Mouse (Mus musculus) stomach, postnatal 0 days (tissue): ENCODE data around the gene Trpm5. TPM values are rescaled to one million over a fixed set of nuclear protein-coding genes. Genes with fewer than 3 reads are reported as not detected.

ENCODE experiments used
- ATAC-seq: fragments of 200-750 bp; cut with Nextera tagmentation; 2 replicates; pipeline ENCODE4 v1.8.0; 2017; ENCODE audit not compliant: low FRiP score, low TSS enrichment
- DNase-seq: peaks from one replicate; pipeline ENCODE4 v3.0.0-alpha.2; 2016; ENCODE audit warnings: low spot score
- H3K27ac ChIP-seq: fragments of 300-500 bp; sonication (generic); replicated peaks from 2 replicates; pipeline ENCODE4 v1.5.1; 2014; ENCODE audit warnings: mild to moderate bottlenecking, control low read depth
- H3K27me3 ChIP-seq: fragments of 300-500 bp; sonication (generic); 2 replicates; pipeline ENCODE4 v1.6.1; 2014; ENCODE audit warnings: low read length; ENCODE audit not compliant: control insufficient read depth, insufficient read depth
- H3K36me3 ChIP-seq: fragments of 300-500 bp; sonication (generic); 2 replicates; pipeline ENCODE4 v1.6.1; 2014; ENCODE audit warnings: low read length, mixed read lengths; ENCODE audit not compliant: control insufficient read depth, insufficient read depth
- H3K4me1 ChIP-seq: fragments of 300-500 bp; sonication (generic); replicated peaks from 2 replicates; pipeline ENCODE4 v1.6.1; 2014; ENCODE audit warnings: antibody characterized with exemption; ENCODE audit not compliant: control insufficient read depth, insufficient read depth
- H3K4me2 ChIP-seq: fragments of 300-500 bp; sonication (generic); replicated peaks from 2 replicates; pipeline ENCODE4 v1.6.1; 2014; ENCODE audit warnings: low read depth, mild to moderate bottlenecking, control low read depth, moderate library complexity
- H3K4me3 ChIP-seq: fragments of 300-500 bp; sonication (generic); 2 replicates; pipeline ENCODE4 v1.5.1; 2014; ENCODE audit warnings: low read depth, low read length, control low read depth
- H3K9ac ChIP-seq: fragments of 300-500 bp; sonication (generic); 2 replicates; pipeline ENCODE4 v1.6.1; 2014; ENCODE audit warnings: mild to moderate bottlenecking, low read length, control low read depth, mixed read lengths
- H3K9me3 ChIP-seq: fragments of 300-500 bp; sonication (generic); 2 replicates; pipeline ENCODE4 v1.6.1; 2016; ENCODE audit warnings: low read length; ENCODE audit not compliant: control insufficient read depth
- CTCF ChIP-seq: IDR thresholded peaks from 2 replicates; pipeline ENCODE4 v1.5.1; 2016; ENCODE audit warnings: antibody characterized with exemption, low read depth, mild to moderate bottlenecking, moderate library complexity
- EP300 ChIP-seq: optimal IDR thresholded peaks from 2 replicates; pipeline ENCODE3; 2016; ENCODE audit warnings: antibody characterized with exemption
- WGBS: fragments of 180-500 bp; shearing (Covaris S2); extraction: QIAGEN DNeasy Blood & Tissue Kit; methylation state at CpG from one replicate; pipeline ENCODE4 v1.1.7; 2014; 5-methylcytosine and 5-hydroxymethylcytosine counted together
- polyA plus RNA-seq: library from polyadenylated mRNA; unstranded; fragments of >200 nt; fragmentation: Nextera tagmentation; extraction: Ambion mirVana; gene quantifications from 2 replicates; pipeline ENCODE4 v1.2.1, GENCODE M21; 2015

Gene Trpm5
- polyA plus RNA-seq, 1 experiment from 2014 or later: 2.0 TPM

- DNase-seq (no peak), ATAC-seq (no peak)
- 73% methylated on average over 4 of the region's 4 CpGs for WGBS
- H3K9me3 ChIP-seq: no peaks in the 10 kb centered on the region
- no peaks in the 10 kb centered on the region for H3K27me3 ChIP-seq
- TF ChIP-seq CTCF (no peak), EP300 (no peak)
- H3K9ac ChIP-seq: no peak overlapping the region
- no peaks in the 10 kb centered on the region for H3K36me3 ChIP-seq
- no peak overlapping the region for H3K4me2 ChIP-seq
- no peak overlapping the region for H3K27ac ChIP-seq
- H3K4me3 ChIP-seq: no peak overlapping the region
- no peaks in the 10 kb centered on the region for H3K4me1 ChIP-seq
Observed at GRCm38 (mm10) chr7:143033581-143033980, 60.9 kb downstream of the Trpm5 start.

- TF ChIP-seq CTCF (no peak), EP300 (no peak)
- Histone ChIP-seq H3K4me2 (no peak overlapping the region), H3K4me1 (no peaks in the 10 kb centered on the region), H3K9me3 (no peaks in the 10 kb centered on the region), H3K9ac (no peak overlapping the region), H3K27me3 (no peaks in the 10 kb centered on the region), H3K27ac (no peak overlapping the region), H3K4me3 (no peak overlapping the region), H3K36me3 (no peaks in the 10 kb centered on the region)
- WGBS: 47% methylated on average over 1 of the region's 1 CpGs
- DNase-seq: no peak
- no peak for ATAC-seq
Observed at GRCm38 (mm10) chr7:143031816-143032215, 62.6 kb downstream of the Trpm5 start.

GRCm38 (mm10) chr7:143027196-143027595, 67.2 kb downstream of the Trpm5 start:
- Histone ChIP-seq H3K4me3 (no peak overlapping the region), H3K4me2 (no peak overlapping the region), H3K4me1 (no peaks in the 10 kb centered on the region), H3K27me3 (no peaks in the 10 kb centered on the region), H3K9ac (no peak overlapping the region), H3K9me3 (no peaks in the 10 kb centered on the region), H3K36me3 (no peaks in the 10 kb centered on the region), H3K27ac (peak overlapping the region; percentile 56; the same call in 1 of the 2 replicates)
- WGBS: 65% methylated on average over 4 of the region's 4 CpGs
- TF ChIP-seq EP300: no peak
- no peak for TF ChIP-seq CTCF
- ATAC-seq (no peak), DNase-seq (no peak)

- Histone ChIP-seq H3K4me2 (no peak overlapping the region), H3K4me3 (no peak overlapping the region), H3K27me3 (no peaks in the 10 kb centered on the region), H3K27ac (no peak overlapping the region), H3K36me3 (no peaks in the 10 kb centered on the region), H3K4me1 (no peaks in the 10 kb centered on the region), H3K9me3 (no peaks in the 10 kb centered on the region), H3K9ac (no peak overlapping the region)
- TF ChIP-seq CTCF (no peak), EP300 (no peak)
- 60% methylated on average over 3 of the region's 3 CpGs for WGBS
- DNase-seq (no peak), ATAC-seq (no peak; the same call in 1 of the 2 replicates)
Observed at GRCm38 (mm10) chr7:143025496-143025895, 68.9 kb downstream of the Trpm5 start.

- TF ChIP-seq CTCF (no peak), EP300 (no peak)
- H3K36me3 ChIP-seq: no peaks in the 10 kb centered on the region
- no peak for ATAC-seq
Observed at GRCm38 (mm10) chr7:143024293-143024692, 70.1 kb downstream of the Trpm5 start.

GRCm38 (mm10) chr7:143023499-143023898, 70.9 kb downstream of the Trpm5 start:
- TF ChIP-seq EP300: no peak
- no peak for TF ChIP-seq CTCF

More at GRCm38 (mm10) chr7:143024293-143024692, 70.1 kb downstream of the Trpm5 start:
- Histone ChIP-seq H3K9me3 (no peaks in the 10 kb centered on the region), H3K27me3 (no peaks in the 10 kb centered on the region), H3K4me3 (no peak overlapping the region), H3K4me2 (no peak overlapping the region), H3K27ac (no peak overlapping the region), H3K4me1 (no peaks in the 10 kb centered on the region), H3K9ac (no peak overlapping the region)
- WGBS: 78% methylated on average over 1 of the region's 1 CpGs
- DNase-seq: no peak

More at GRCm38 (mm10) chr7:143023499-143023898, 70.9 kb downstream of the Trpm5 start:
- Histone ChIP-seq H3K9me3 (no peaks in the 10 kb centered on the region), H3K4me3 (no peak overlapping the region), H3K4me1 (no peaks in the 10 kb centered on the region), H3K4me2 (no peak overlapping the region), H3K36me3 (no peaks in the 10 kb centered on the region), H3K9ac (no peak overlapping the region), H3K27me3 (no peaks in the 10 kb centered on the region), H3K27ac (no peak overlapping the region)
- DNase-seq: no peak
- no peak for ATAC-seq
- 87% methylated on average over 2 of the region's 2 CpGs for WGBS
